Mouse (Mus musculus) kidney, embryonic 16.5 days (tissue): Measurements from ENCODE around the gene Olfr186. TPM values are rescaled to one million over a fixed set of nuclear protein-coding genes. Genes with fewer than 3 reads are reported as not detected.

Experiments
- ATAC-seq: fragments of 200-750 bp; cut with Nextera tagmentation; 2 replicates; pipeline ENCODE4 v1.8.0; 2017; ENCODE audit warnings: moderate TSS enrichment; ENCODE audit not compliant: low FRiP score, low TSS enrichment
- H3K27ac ChIP-seq: fragments of 300-500 bp; sonication (generic); 2 replicates; pipeline ENCODE4 v1.5.1; 2014; ENCODE audit warnings: low read length
- H3K27me3 ChIP-seq: fragments of 300-500 bp; sonication (generic); 2 replicates; pipeline ENCODE4 v1.6.1; 2014; ENCODE audit warnings: low read length, control low read depth, mixed read lengths; ENCODE audit not compliant: insufficient read depth
- H3K36me3 ChIP-seq: fragments of 300-500 bp; sonication (generic); 2 replicates; pipeline ENCODE4 v1.6.1; 2014; ENCODE audit warnings: low read length, control low read depth, mixed read lengths; ENCODE audit not compliant: insufficient read depth
- H3K4me1 ChIP-seq: fragments of 300-500 bp; sonication (generic); 2 replicates; pipeline ENCODE4 v1.6.1; 2014; ENCODE audit warnings: low read length, control low read depth, mixed read lengths; ENCODE audit not compliant: insufficient read depth
- H3K4me2 ChIP-seq: fragments of 300-500 bp; sonication (generic); replicated peaks from 2 replicates; pipeline ENCODE4 v1.6.1; 2014; ENCODE audit warnings: low read depth, low read length
- H3K4me3 ChIP-seq: fragments of 300-500 bp; sonication (generic); 2 replicates; pipeline ENCODE4 v1.5.1; 2014; ENCODE audit warnings: mild to moderate bottlenecking, low read length
- H3K9ac ChIP-seq: fragments of 300-500 bp; sonication (generic); replicated peaks from 2 replicates; pipeline ENCODE4 v1.6.1; 2014; ENCODE audit warnings: low read length
- H3K9me3 ChIP-seq: fragments of 300-500 bp; sonication (generic); 2 replicates; pipeline ENCODE4 v1.6.1; 2016; ENCODE audit warnings: low read length, control low read depth
- WGBS: fragments of 180-500 bp; shearing (Covaris S2); extraction: QIAGEN DNeasy Blood & Tissue Kit; methylation state at CpG from one replicate; pipeline ENCODE4 v1.1.7; 2014; 5-methylcytosine and 5-hydroxymethylcytosine counted together
- polyA plus RNA-seq: library from polyadenylated mRNA; unstranded; fragments of >200 nt; fragmentation: Nextera tagmentation; extraction: Ambion mirVana; gene quantifications from 2 replicates; pipeline ENCODE4 v1.2.1, GENCODE M21; 2015

Olfr186 gene
- polyA plus RNA-seq, 1 experiment from 2014 or later, result not detected

- Histone ChIP-seq H3K4me3 (no peak overlapping the region), H3K9me3 (no peaks in the 10 kb centered on the region), H3K4me2 (no peak overlapping the region), H3K27me3 (no peaks in the 10 kb centered on the region), H3K36me3 (no peaks in the 10 kb centered on the region), H3K27ac (no peak overlapping the region), H3K9ac (no peak overlapping the region), H3K4me1 (no peaks in the 10 kb centered on the region)
- 75% methylated on average over 2 of the region's 2 CpGs for WGBS
- ATAC-seq, result no peak
These were observed 16.6 kb downstream of the Olfr186 start for GRCm38 (mm10) chr16:59013357-59014018.

GRCm38 (mm10) chr16:59007146-59007545 is 22.9 kb downstream of the Olfr186 start:
- no peaks in the 10 kb centered on the region for H3K4me1 ChIP-seq
- no peaks in the 10 kb centered on the region for H3K9me3 ChIP-seq
- no peak overlapping the region for H3K9ac ChIP-seq
- no peak for ATAC-seq
- H3K4me3 ChIP-seq, result no peak overlapping the region
- no peaks in the 10 kb centered on the region for H3K36me3 ChIP-seq
- H3K27me3 ChIP-seq, result no peaks in the 10 kb centered on the region
- H3K4me2 ChIP-seq, result no peak overlapping the region
- no peak overlapping the region for H3K27ac ChIP-seq

GRCm38 (mm10) chr16:58995057-58995456 is 35.0 kb downstream of the Olfr186 start, which contains the start of gene Olfr183:
TSS of gene Olfr183 (plus strand) at chr16:58995357.
- no peak for ATAC-seq
- no peaks in the 10 kb centered on the region for H3K27me3 ChIP-seq
- no peak within 1 kb of the TSS for H3K27ac ChIP-seq
- no peak within 1 kb of the TSS for H3K9ac ChIP-seq
- no peaks in the 10 kb centered on the region for H3K4me1 ChIP-seq
- H3K4me2 ChIP-seq, result no peak within 1 kb of the TSS
- H3K9me3 ChIP-seq, result no peaks in the 10 kb centered on the region
- H3K36me3 ChIP-seq, result no peaks in the 10 kb centered on the region
- no peak within 1 kb of the TSS for H3K4me3 ChIP-seq
- 73% methylated on average over 2 of the region's 2 CpGs for WGBS

Other genes starting within 250 kb of the Olfr186 start
- not detected in 2 replicates for gene Olfr173, start 230.0 kb downstream of the Olfr186 start, polyA plus RNA-seq
- gene Olfr175-ps1, start 203.5 kb downstream of the Olfr186 start, polyA plus RNA-seq, result not detected in 2 replicates
- gene Olfr177, start 155.5 kb downstream of the Olfr186 start, polyA plus RNA-seq, result not detected in 2 replicates
- gene Olfr178, start 138.2 kb downstream of the Olfr186 start, polyA plus RNA-seq, result not detected in 2 replicates
- not detected in 2 replicates for gene Olfr181, start 101.5 kb downstream of the Olfr186 start, polyA plus RNA-seq
- not detected in 2 replicates for gene Olfr180, start 100.9 kb downstream of the Olfr186 start, polyA plus RNA-seq
- not detected in 2 replicates for gene Olfr183, start 34.9 kb downstream of the Olfr186 start, polyA plus RNA-seq
- gene Olfr187, start 9.5 kb upstream of the Olfr186 start, polyA plus RNA-seq, result not detected in 2 replicates
- gene Olfr190, start 47.7 kb upstream of the Olfr186 start, polyA plus RNA-seq, result not detected in 2 replicates
- not detected in 2 replicates for gene Olfr191, start 59.5 kb upstream of the Olfr186 start, polyA plus RNA-seq
- gene Olfr193, start 81.6 kb upstream of the Olfr186 start, polyA plus RNA-seq, result not detected in 2 replicates
- gene Olfr194, start 90.8 kb upstream of the Olfr186 start, polyA plus RNA-seq, result not detected in 2 replicates
- gene Olfr195, start 116.8 kb upstream of the Olfr186 start, polyA plus RNA-seq, result not detected in 2 replicates
- not detected in 2 replicates for gene Olfr196, start 140.2 kb upstream of the Olfr186 start, polyA plus RNA-seq
- not detected in 2 replicates for gene Olfr198, start 173.2 kb upstream of the Olfr186 start, polyA plus RNA-seq
- gene Olfr199, start 189.5 kb upstream of the Olfr186 start, polyA plus RNA-seq, result not detected in 2 replicates
- not detected in 2 replicates for gene Olfr201, start 242.3 kb upstream of the Olfr186 start, polyA plus RNA-seq